11 mouse cellular contexts compared by ENCODE assay signal in the genomic region with DNA sequence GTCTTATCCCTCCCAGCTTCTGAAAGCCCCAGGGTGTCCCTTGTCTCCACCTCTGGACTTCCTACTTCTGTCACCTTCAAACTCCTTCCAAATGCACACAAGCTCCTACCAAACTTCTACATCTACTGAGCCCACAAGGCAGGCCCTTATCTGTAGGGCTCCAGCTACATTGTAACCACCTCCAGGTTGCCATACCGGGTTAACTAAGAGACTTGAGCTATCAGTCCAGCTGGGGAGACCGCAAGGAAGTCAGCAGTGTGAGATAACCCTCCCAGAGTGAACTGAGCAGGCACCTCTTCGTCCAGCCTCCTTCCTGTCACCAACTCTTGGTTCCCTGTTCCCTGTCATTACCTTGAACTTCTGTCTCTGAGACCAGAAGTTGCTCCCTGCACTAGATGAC. TPM values are rescaled to one million over a fixed set of nuclear protein-coding genes. Genes with fewer than 3 reads are reported as not detected.
DNase-seq lines count a peak whose midpoint lies in the region; ATAC-seq and TF ChIP-seq lines count a peak whose summit lies in the region.
"Had no signal": no experiment of that assay in that cellular context is flagged by ENCODE, and none has a peak within 500 bp of the region (broad histone marks: within the 10 kb centered on the region; RNA-seq: fewer than 3 reads in every experiment).

No protein-coding gene starts in this region.

- peak overlapping the region; percentile 94; the same call in 1 of the 2 replicates for H3K4me2 ChIP-seq in midbrain, postnatal 0 days (ENCODE audit: low read depth, low read length, poor library complexity, severe bottlenecking)
- H3K4me2 ChIP-seq in midbrain, embryonic 11.5 days: no peak overlapping the region
- no peak overlapping the region; the same call in 1 of the 2 replicates for H3K4me2 ChIP-seq in stomach, embryonic 15.5 days

- no peak overlapping the region for H3K4me3 ChIP-seq in heart, adult 2 months
- no peak overlapping the region for H3K4me3 ChIP-seq in midbrain, postnatal 0 days (ENCODE audit: low read depth, low read length)
- H3K4me3 ChIP-seq in midbrain, embryonic 11.5 days (ENCODE audit: low read depth, low read length): no peak overlapping the region
- no peak overlapping the region for H3K4me3 ChIP-seq in liver, adult 2 months (ENCODE audit: insufficient read depth, low read depth, low read length)
- H3K4me3 ChIP-seq in stomach, embryonic 15.5 days (replicated peaks): no peak overlapping the region

- 0 out of 2 replicates have a peak overlapping the region, but pooled peaks have one; percentile 29 for H3K27ac ChIP-seq in heart, adult 2 months
- no peak overlapping the region for H3K27ac ChIP-seq in midbrain, postnatal 0 days (ENCODE audit: low read depth, low read length)
- no peak overlapping the region for H3K27ac ChIP-seq in midbrain, embryonic 11.5 days (ENCODE audit: low read depth, low read length)
- H3K27ac ChIP-seq in liver, adult 2 months (replicated peaks; ENCODE audit: insufficient read depth, low read depth, low read length): peak overlapping the region; percentile 73
- 0 out of 2 replicates have a peak overlapping the region, but pooled peaks have one; percentile 9 for H3K27ac ChIP-seq in stomach, embryonic 15.5 days

- 44% methylated on average over 3 of the region's 3 CpGs for WGBS in heart, adult 2 months
- 72% methylated on average over 3 of the region's 3 CpGs for WGBS in midbrain, postnatal 0 days
- 72% methylated on average over 3 of the region's 3 CpGs for WGBS in midbrain, embryonic 11.5 days
- 72% methylated on average over 3 of the region's 3 CpGs for WGBS in liver, adult 2 months
- WGBS in stomach, embryonic 15.5 days: 60% methylated on average over 3 of the region's 3 CpGs

- TF ChIP-seq CTCF in heart, adult 2 months (IDR thresholded peaks at IDR 0.05): no peak
- no peak for TF ChIP-seq CTCF in midbrain, postnatal 0 days (IDR thresholded peaks at IDR 0.05)
- no peak for TF ChIP-seq CTCF in liver, adult 2 months (IDR thresholded peaks at IDR 0.05; ENCODE audit: low read depth, low read length)

- H3K79me2 ChIP-seq in heart, adult 2 months (replicated peaks; ENCODE audit: control insufficient read depth, insufficient read depth, low read length): no peaks in the 10 kb centered on the region; the same call in 1 of the 2 replicates
- H3K79me2 ChIP-seq in liver, adult 2 months (ENCODE audit: control insufficient read depth, insufficient read depth, low read length): 0 out of 2 replicates have a peak, but pooled peaks cover 4% of the 10 kb centered on the region

- no peak for TF ChIP-seq POLR2A in heart, adult 2 months (IDR thresholded peaks at IDR 0.05; ENCODE audit: insufficient read depth, low read depth, low read length)
- no peak for TF ChIP-seq POLR2A in liver, adult 2 months (IDR thresholded peaks at IDR 0.05; ENCODE audit: extremely low read depth, insufficient read depth, low read length)

- no peaks in the 10 kb centered on the region for H3K27me3 ChIP-seq in heart, adult 2 months (ENCODE audit: control insufficient read depth, insufficient read depth, low read length)
- no peaks in the 10 kb centered on the region for H3K27me3 ChIP-seq in midbrain, postnatal 0 days (ENCODE audit: insufficient read depth, low read length)
- H3K27me3 ChIP-seq in midbrain, embryonic 11.5 days (ENCODE audit: control insufficient read depth, insufficient read depth, low read length): no peaks in the 10 kb centered on the region; the same call in 1 of the 2 replicates
- H3K27me3 ChIP-seq in liver, adult 2 months (ENCODE audit: control insufficient read depth, insufficient read depth, low read length): no peaks in the 10 kb centered on the region
- no peaks in the 10 kb centered on the region for H3K27me3 ChIP-seq in stomach, embryonic 15.5 days (replicated peaks)

- TF ChIP-seq EP300 in heart, adult 2 months (IDR thresholded peaks at IDR 0.05; ENCODE audit: insufficient read depth, low read depth, low read length): no peak

- no peak for ATAC-seq in midbrain, postnatal 0 days (ENCODE audit: low FRiP score)
- ATAC-seq in midbrain, embryonic 11.5 days (ENCODE audit: low FRiP score): no peak
- no peak; the same call in 1 of the 2 replicates for ATAC-seq in stomach, embryonic 15.5 days (ENCODE audit: insufficient read depth, low FRiP score, low read depth)
- ATAC-seq: forebrain, embryonic 16.5 days had no signal

- DNase-seq in heart, adult 2 months: no peak
- no peak for DNase-seq in heart, postnatal 14 days
- no peak for DNase-seq in midbrain, postnatal 0 days (ENCODE audit: low spot score)
- no peak for DNase-seq in midbrain, embryonic 11.5 days (ENCODE audit: low spot score, missing footprints)
- no peak for DNase-seq in liver, adult 2 months (ENCODE audit: extremely low read depth, low read depth, low spot score)
- no peak for DNase-seq in layer of hippocampus, postnatal 25 days (ENCODE audit: extremely low spot score in 1 of 2, low spot score in 1 of 2)
- DNase-seq in kidney, adult 11 months: no peak
- DNase-seq: cerebellum, adult 9-10 months; right cerebral cortex, postnatal 25 days had no signal

- H3K36me3 ChIP-seq in heart, adult 2 months (ENCODE audit: control insufficient read depth, insufficient read depth, low read length): no peaks in the 10 kb centered on the region
- no peaks in the 10 kb centered on the region for H3K36me3 ChIP-seq in midbrain, postnatal 0 days (ENCODE audit: insufficient read depth, low read length)
- H3K36me3 ChIP-seq in midbrain, embryonic 11.5 days (ENCODE audit: control insufficient read depth, insufficient read depth, low read length): no peaks in the 10 kb centered on the region
- no peaks in the 10 kb centered on the region for H3K36me3 ChIP-seq in liver, adult 2 months (ENCODE audit: control insufficient read depth, insufficient read depth, low read length)
- H3K36me3 ChIP-seq in stomach, embryonic 15.5 days: no peaks in the 10 kb centered on the region

- intact Hi-C loops in heart, adult 2 months (cut with DNase I): no loop called here
- intact Hi-C loops in heart, postnatal 14 days (cut with DNase I): no loop called here

- H3K4me1 ChIP-seq in heart, adult 2 months (ENCODE audit: control insufficient read depth, insufficient read depth, low read length): peaks cover 10% of the 10 kb centered on the region
- H3K4me1 ChIP-seq in midbrain, postnatal 0 days (ENCODE audit: insufficient read depth, low read length): peaks cover 28% of the 10 kb centered on the region; the same call in 1 of the 2 replicates
- H3K4me1 ChIP-seq in midbrain, embryonic 11.5 days (ENCODE audit: control insufficient read depth, insufficient read depth, low read length): peaks cover 9% of the 10 kb centered on the region
- H3K4me1 ChIP-seq in liver, adult 2 months (ENCODE audit: control insufficient read depth, insufficient read depth, low read length): peaks cover 9% of the 10 kb centered on the region
- peaks cover 55% of the 10 kb centered on the region for H3K4me1 ChIP-seq in stomach, embryonic 15.5 days

- no peak overlapping the region for H3K9ac ChIP-seq in heart, adult 2 months (ENCODE audit: low read depth, low read length)
- no peak overlapping the region for H3K9ac ChIP-seq in midbrain, postnatal 0 days (replicated peaks; ENCODE audit: low read length, poor library complexity, severe bottlenecking)
- no peak overlapping the region for H3K9ac ChIP-seq in midbrain, embryonic 11.5 days (ENCODE audit: low read length)
- peak overlapping the region; percentile 11; the same call in 1 of the 2 replicates for H3K9ac ChIP-seq in liver, adult 2 months (ENCODE audit: low read depth, low read length)
- H3K9ac ChIP-seq in stomach, embryonic 15.5 days: no peak overlapping the region

- H3K9me3 ChIP-seq in midbrain, postnatal 0 days (ENCODE audit: low read length): no peaks in the 10 kb centered on the region
- no peaks in the 10 kb centered on the region for H3K9me3 ChIP-seq in midbrain, embryonic 11.5 days (ENCODE audit: control insufficient read depth, low read length)
- no peaks in the 10 kb centered on the region for H3K9me3 ChIP-seq in stomach, embryonic 15.5 days

RNA-seq across cellular contexts. Expression of a gene that starts 2.1 kb away (rescaled TPM):
- total RNA-seq in heart, adult 2 months (2021): 1 to 10 TPM; 1.9 to 2.0 TPM
- 2.9 and 3.3 TPM in 2 replicates for polyA plus RNA-seq in heart, adult 2 months (2012; rRNA removed)
- total RNA-seq in heart, postnatal 14 days (2021): 1 to 10 TPM; 3.7 to 4.1 TPM
- total RNA-seq in midbrain, postnatal 0 days (2014; rRNA removed): 10.8 and 16.6 TPM in 2 replicates
- 15.1 and 17.4 TPM in 2 replicates for polyA plus RNA-seq in midbrain, postnatal 0 days (2015; fragmentation: Nextera tagmentation; extraction: Ambion mirVana)
- 4.3 and 4.9 TPM in 2 replicates for polyA plus RNA-seq in midbrain, embryonic 11.5 days (2014; fragmentation: Nextera tagmentation; extraction: Ambion mirVana)
- total RNA-seq in liver, adult 2 months (2014; rRNA removed): 1.1 and 1.3 TPM in 2 replicates
- 0.86 and 1.2 TPM in 2 replicates for polyA plus RNA-seq in liver, adult 2 months (2012; rRNA removed)
- 6.4 and 7.7 TPM in 2 replicates for polyA plus RNA-seq in stomach, embryonic 15.5 days (2015; fragmentation: Nextera tagmentation; extraction: Ambion mirVana)
- 1 to 10 TPM; 1.7 to 2.5 TPM for total RNA-seq in layer of hippocampus, postnatal 25 days (2021)

RNA-seq across cellular contexts. Expression of a gene that starts 41.5 kb away (rescaled TPM):
- 10 to 100 TPM; 40.2 to 40.9 TPM for total RNA-seq in heart, adult 2 months (2021)
- polyA plus RNA-seq in heart, adult 2 months (2012; rRNA removed): 35.1 and 40.3 TPM in 2 replicates
- 10 to 100 TPM; 41.8 to 43.8 TPM for total RNA-seq in heart, postnatal 14 days (2021)
- 129 and 130 TPM in 2 replicates for total RNA-seq in midbrain, postnatal 0 days (2014; rRNA removed)
- polyA plus RNA-seq in midbrain, postnatal 0 days (2015; fragmentation: Nextera tagmentation; extraction: Ambion mirVana): 27.1 and 29.1 TPM in 2 replicates
- polyA plus RNA-seq in midbrain, embryonic 11.5 days (2014; fragmentation: Nextera tagmentation; extraction: Ambion mirVana): 23.8 and 26.3 TPM in 2 replicates
- total RNA-seq in liver, adult 2 months (2014; rRNA removed): 10.0 and 14.2 TPM in 2 replicates
- polyA plus RNA-seq in liver, adult 2 months (2012; rRNA removed): 23.1 and 25.2 TPM in 2 replicates
- 19.2 and 21.3 TPM in 2 replicates for polyA plus RNA-seq in stomach, embryonic 15.5 days (2015; fragmentation: Nextera tagmentation; extraction: Ambion mirVana)
- 100 to 1,000 TPM in 1 of 2 experiments, 10 to 100 TPM in 1; 79.4 to 103 TPM for total RNA-seq in layer of hippocampus, postnatal 25 days (2021)

RNA-seq across cellular contexts. Expression of a gene that starts 57.3 kb away (rescaled TPM):
- total RNA-seq in heart, adult 2 months (2021): 10 to 100 TPM; 33.2 to 34.1 TPM
- 22.8 and 23.6 TPM in 2 replicates for polyA plus RNA-seq in heart, adult 2 months (2012; rRNA removed)
- total RNA-seq in heart, postnatal 14 days (2021): 10 to 100 TPM; 23.4 to 26.9 TPM
- total RNA-seq in midbrain, postnatal 0 days (2014; rRNA removed): 15.2 and 17.8 TPM in 2 replicates
- polyA plus RNA-seq in midbrain, postnatal 0 days (2015; fragmentation: Nextera tagmentation; extraction: Ambion mirVana): 8.7 and 9.3 TPM in 2 replicates
- polyA plus RNA-seq in midbrain, embryonic 11.5 days (2014; fragmentation: Nextera tagmentation; extraction: Ambion mirVana): 5.0 and 5.1 TPM in 2 replicates
- total RNA-seq in liver, adult 2 months (2014; rRNA removed): 11.5 and 12.5 TPM in 2 replicates
- 6.3 and 7.0 TPM in 2 replicates for polyA plus RNA-seq in liver, adult 2 months (2012; rRNA removed)
- 16.1 and 18.3 TPM in 2 replicates for polyA plus RNA-seq in stomach, embryonic 15.5 days (2015; fragmentation: Nextera tagmentation; extraction: Ambion mirVana)
- total RNA-seq in layer of hippocampus, postnatal 25 days (2021): 10 to 100 TPM; 10.0 to 10.6 TPM

Comparison
In these comparisons a context has a peak if more than half of its experiments do, and no peak if none do; other contexts are left out.
1. H3K27ac ChIP-seq: peak in heart, adult 2 months (single experiment), liver, adult 2 months (single experiment) and stomach, embryonic 15.5 days (single experiment); none in midbrain, postnatal 0 days (single experiment) and midbrain, embryonic 11.5 days (single experiment).